Mouse (Mus musculus) liver, postnatal 0 days (tissue): ENCODE results near the gene G6pc3.

Experiments used
- CTCF ChIP-seq: sonication (generic); IDR thresholded peaks from 2 replicates; pipeline ENCODE4 v1.5.1; 2016; ENCODE audit warnings: antibody characterized with exemption, low read depth
- EP300 ChIP-seq: IDR thresholded peaks from 2 replicates; pipeline ENCODE4 v1.6.1; 2016; ENCODE audit warnings: antibody characterized with exemption, low read depth, mild to moderate bottlenecking

- no peak for TF ChIP-seq EP300
- TF ChIP-seq CTCF = no peak
Observed at GRCm38 (mm10) chr11:102199856-102200255, 10.4 kb downstream of the G6pc3 start.
